Mouse (Mus musculus): Measurements from ENCODE around the gene Arfip1. TPM values are rescaled to one million over a fixed set of nuclear protein-coding genes. Genes with fewer than 3 reads are reported as not detected.

Arfip1 gene
- total and polyA plus RNA-seq, 3 experiments: 5.6 to 14.8 (median 14.8) TPM

- no peak overlapping the region for H3K4me3 ChIP-seq
- no peak overlapping the region for H3K9ac ChIP-seq (ENCODE audit: low read depth, low read length)
- intact Hi-C loops (cut with DNase I): no loop called here
- H3K36me3 ChIP-seq (ENCODE audit: control insufficient read depth, insufficient read depth, low read length): no peaks in the 10 kb centered on the region
- no peaks in the 10 kb centered on the region for H3K79me2 ChIP-seq (replicated peaks; ENCODE audit: control insufficient read depth, insufficient read depth, low read length)
- DNase-seq: no peak
- WGBS: 76% methylated on average over 9 of the region's 9 CpGs
- no peaks in the 10 kb centered on the region for H3K27me3 ChIP-seq (ENCODE audit: control insufficient read depth, insufficient read depth, low read length)
- H3K4me1 ChIP-seq (ENCODE audit: control insufficient read depth, insufficient read depth, low read length): no peaks in the 10 kb centered on the region
- no peak overlapping the region for H3K27ac ChIP-seq
- no peak for TF ChIP-seq CTCF (IDR thresholded peaks at IDR 0.05)
- TF ChIP-seq EP300 (IDR thresholded peaks at IDR 0.05; ENCODE audit: insufficient read depth, low read depth, low read length): no peak
- no peak for TF ChIP-seq POLR2A (IDR thresholded peaks at IDR 0.05; ENCODE audit: insufficient read depth, low read depth, low read length)
Observed at GRCm38 (mm10) chr3:84601870-84602495, 19.6 kb upstream of the Arfip1 start.

DNA sequence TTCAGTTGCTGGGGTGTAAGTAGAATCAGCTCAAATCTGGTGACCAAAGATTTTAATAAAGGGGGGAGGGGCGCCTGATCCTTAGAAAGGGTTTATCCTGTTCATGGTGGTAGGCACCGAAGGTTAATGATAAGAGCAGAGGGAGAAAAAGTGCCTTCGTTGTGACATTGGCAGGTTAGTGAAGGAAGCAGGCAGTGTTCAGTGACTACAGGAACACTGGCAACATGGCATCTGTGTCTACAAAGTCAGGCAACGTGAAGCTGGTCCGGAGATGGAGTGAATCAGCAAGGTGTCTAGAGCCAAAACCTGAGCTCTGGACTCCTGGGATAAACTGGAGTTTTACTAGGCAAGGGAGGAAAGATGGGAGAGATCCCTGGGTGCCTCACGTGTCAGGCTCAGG lies 16.3 kb upstream of the Arfip1 start:
- intact Hi-C loops (cut with DNase I): no loop called here
- no peak overlapping the region for H3K9ac ChIP-seq (ENCODE audit: low read depth, low read length)
- no peak for DNase-seq
- H3K4me1 ChIP-seq (ENCODE audit: control insufficient read depth, insufficient read depth, low read length): no peaks in the 10 kb centered on the region
- H3K4me3 ChIP-seq: no peak overlapping the region
- H3K79me2 ChIP-seq (replicated peaks; ENCODE audit: control insufficient read depth, insufficient read depth, low read length): no peaks in the 10 kb centered on the region
- WGBS: 71% methylated on average over 6 of the region's 6 CpGs
- H3K36me3 ChIP-seq (ENCODE audit: control insufficient read depth, insufficient read depth, low read length): no peaks in the 10 kb centered on the region
- H3K27me3 ChIP-seq (ENCODE audit: control insufficient read depth, insufficient read depth, low read length): no peaks in the 10 kb centered on the region
- TF ChIP-seq EP300 (IDR thresholded peaks at IDR 0.05; ENCODE audit: insufficient read depth, low read depth, low read length) (no peak), POLR2A (IDR thresholded peaks at IDR 0.05; ENCODE audit: insufficient read depth, low read depth, low read length) (no peak), CTCF (IDR thresholded peaks at IDR 0.05) (no peak)
- H3K27ac ChIP-seq: no peak overlapping the region

DNA sequence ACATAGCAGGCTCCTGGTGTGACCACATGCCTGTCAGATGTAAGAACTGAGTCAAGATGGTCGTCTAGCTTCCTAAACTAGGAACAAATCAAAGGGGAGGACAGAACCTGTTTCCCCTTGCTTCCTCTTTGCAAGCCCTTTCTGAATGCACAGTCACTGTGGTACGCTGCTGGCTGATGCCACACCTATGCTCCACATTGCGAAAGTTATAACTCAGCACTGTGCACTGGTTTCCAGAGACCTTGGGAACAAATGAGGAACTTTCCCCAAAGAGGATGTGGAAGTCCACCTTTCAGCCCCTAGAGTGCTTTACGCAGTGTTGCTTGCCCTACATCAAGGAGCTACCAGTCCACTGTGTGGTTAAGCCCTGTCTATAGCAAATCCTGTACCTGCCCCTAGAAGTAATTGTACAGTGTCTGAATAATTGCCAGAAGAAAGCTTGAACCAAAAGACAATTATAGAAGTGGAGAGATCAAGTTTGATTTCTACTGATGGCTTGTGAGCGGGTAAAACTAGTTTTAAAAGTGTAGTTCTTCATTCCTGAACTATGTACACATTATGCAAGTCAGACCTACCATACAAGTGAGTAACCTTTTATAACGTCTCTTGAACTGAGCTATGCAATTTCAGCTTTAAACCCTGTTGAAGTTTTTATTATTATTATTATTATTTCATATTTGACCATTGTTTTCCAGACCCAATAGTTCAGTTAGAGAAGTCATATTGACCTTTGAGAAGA lies 15.7 kb upstream of the Arfip1 start:
- no peaks in the 10 kb centered on the region for H3K4me1 ChIP-seq (ENCODE audit: control insufficient read depth, insufficient read depth, low read length)
- no peak overlapping the region for H3K9ac ChIP-seq (ENCODE audit: low read depth, low read length)
- intact Hi-C loops (cut with DNase I): no loop called here
- TF ChIP-seq CTCF (IDR thresholded peaks at IDR 0.05): no peak
- TF ChIP-seq EP300 (IDR thresholded peaks at IDR 0.05; ENCODE audit: insufficient read depth, low read depth, low read length): no peak
- no peak for DNase-seq
- no peaks in the 10 kb centered on the region for H3K27me3 ChIP-seq (ENCODE audit: control insufficient read depth, insufficient read depth, low read length)
- H3K4me3 ChIP-seq: no peak overlapping the region
- H3K79me2 ChIP-seq (replicated peaks; ENCODE audit: control insufficient read depth, insufficient read depth, low read length): no peaks in the 10 kb centered on the region
- H3K36me3 ChIP-seq (ENCODE audit: control insufficient read depth, insufficient read depth, low read length): no peaks in the 10 kb centered on the region
- no peak overlapping the region for H3K27ac ChIP-seq
- 81% methylated on average over 6 of the region's 6 CpGs for WGBS

- Histone ChIP-seq H3K4me1 (ENCODE audit: control insufficient read depth, insufficient read depth, low read length) (no peaks in the 10 kb centered on the region), H3K27me3 (ENCODE audit: control insufficient read depth, insufficient read depth, low read length) (no peaks in the 10 kb centered on the region), H3K27ac (no peak overlapping the region), H3K4me3 (no peak overlapping the region), H3K9ac (ENCODE audit: low read depth, low read length) (no peak overlapping the region), H3K36me3 (ENCODE audit: control insufficient read depth, insufficient read depth, low read length) (no peaks in the 10 kb centered on the region), H3K79me2 (replicated peaks; ENCODE audit: control insufficient read depth, insufficient read depth, low read length) (no peaks in the 10 kb centered on the region)
- TF ChIP-seq EP300 (IDR thresholded peaks at IDR 0.05; ENCODE audit: insufficient read depth, low read depth, low read length) (no peak), POLR2A (IDR thresholded peaks at IDR 0.05; ENCODE audit: insufficient read depth, low read depth, low read length) (no peak)
- no peak for DNase-seq
- 51% methylated on average over 5 of the region's 5 CpGs for WGBS
- intact Hi-C loops (cut with DNase I): no loop called here
Observed at GRCm38 (mm10) chr3:84595677-84596234, 13.3 kb upstream of the Arfip1 start.

DNA sequence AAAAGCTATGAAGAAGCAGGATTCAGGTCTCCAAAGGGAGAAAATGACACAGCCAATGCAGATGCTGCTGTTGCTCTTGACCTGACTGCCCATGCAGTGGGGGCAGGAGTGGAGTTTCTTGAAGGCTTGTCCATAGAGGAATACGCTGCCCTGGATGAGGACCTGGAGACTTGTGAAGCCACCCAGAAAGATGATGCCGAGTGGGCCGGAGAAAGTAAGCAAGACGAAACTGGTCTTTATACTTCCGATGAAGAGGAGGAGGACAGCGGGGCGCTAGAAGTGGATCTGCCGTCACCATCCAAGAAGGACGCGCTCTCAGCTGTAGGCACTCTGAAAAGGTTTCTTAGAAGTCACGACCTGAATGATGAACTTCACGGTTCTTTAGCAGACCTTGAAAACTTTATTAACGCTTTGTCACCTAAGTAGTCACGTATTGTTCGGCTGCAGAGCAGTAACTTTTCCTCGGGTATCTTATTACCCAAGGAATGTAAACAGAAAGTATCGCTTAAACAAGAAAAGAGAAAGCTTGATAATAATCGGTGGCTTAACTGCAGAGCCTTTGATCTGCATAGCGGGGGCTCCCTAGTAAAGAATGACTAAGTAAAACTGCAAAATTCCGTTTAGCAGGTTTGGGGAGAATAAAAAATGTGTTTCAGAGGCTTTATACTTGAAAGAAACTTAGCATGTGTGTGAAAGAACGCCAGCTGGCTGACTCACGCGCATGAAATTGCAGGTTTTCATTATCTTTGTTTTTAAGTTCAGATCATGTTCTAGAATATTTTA lies 12.7 kb upstream of the Arfip1 start:
- Histone ChIP-seq H3K9ac (ENCODE audit: low read depth, low read length) (no peak overlapping the region), H3K27ac (no peak overlapping the region), H3K27me3 (ENCODE audit: control insufficient read depth, insufficient read depth, low read length) (no peaks in the 10 kb centered on the region), H3K4me3 (peak overlapping the region; percentile 41), H3K79me2 (replicated peaks; ENCODE audit: control insufficient read depth, insufficient read depth, low read length) (no peaks in the 10 kb centered on the region), H3K36me3 (ENCODE audit: control insufficient read depth, insufficient read depth, low read length) (no peaks in the 10 kb centered on the region), H3K4me1 (ENCODE audit: control insufficient read depth, insufficient read depth, low read length) (no peaks in the 10 kb centered on the region)
- peak in 1 of 2 experiments; percentile 19 for DNase-seq
- TF ChIP-seq POLR2A (IDR thresholded peaks at IDR 0.05; ENCODE audit: insufficient read depth, low read depth, low read length) (no peak), CTCF (IDR thresholded peaks at IDR 0.05) (no peak)
- WGBS: 11% methylated on average over 23 of the region's 23 CpGs
- intact Hi-C loops (cut with DNase I): no loop called here
